Mouse (Mus musculus) E14TG2a.4 (cell line): ENCODE results near the gene Trim2.

Experiments used
- CTCF ChIP-seq: conservative IDR thresholded peaks from 2 replicates; pipeline ENCODE4 v1.5.1; 2014; ENCODE audit warnings: low read length
- POU5F1 ChIP-seq: IDR thresholded peaks from 2 replicates; pipeline ENCODE4 v1.6.1; 2014; ENCODE audit warnings: low read length, borderline replicate concordance

DNA sequence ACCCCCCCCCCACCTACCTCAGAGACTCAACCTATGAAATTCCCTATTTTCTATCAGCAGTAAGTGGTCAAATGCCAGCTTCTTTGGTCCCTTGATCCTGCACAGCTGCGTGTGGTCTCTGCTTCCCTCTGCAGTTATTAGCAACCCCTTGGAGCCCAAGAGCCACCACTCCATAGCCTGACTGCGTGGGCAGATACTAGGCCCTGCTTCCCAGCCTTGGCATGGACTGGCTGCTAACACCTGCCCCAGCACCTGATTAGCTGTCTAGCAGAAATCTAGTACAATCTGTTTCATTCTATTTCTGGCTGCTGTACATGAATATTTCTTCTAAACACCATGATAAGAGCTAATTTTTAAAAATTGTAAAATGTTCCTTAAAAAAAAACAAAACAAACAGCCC lies 10.0 kb downstream of the Trim2 start:
- TF ChIP-seq CTCF (no peak), POU5F1 (no peak)
